Mouse (Mus musculus) liver, postnatal 0 days (tissue): ENCODE data around the gene Hspd1. TPM values are rescaled to one million over a fixed set of nuclear protein-coding genes. Genes with fewer than 3 reads are reported as not detected.
A peak's percentile ranks its signal among the peaks of the same experiment; 100 is the strongest.

Experiments used
- ATAC-seq: fragments of 200-750 bp; cut with Nextera tagmentation; 2 replicates; pipeline ENCODE4 v1.8.0; 2017; ENCODE audit warnings: mild to moderate bottlenecking, moderate library complexity
- DNase-seq: peaks from one replicate; pipeline ENCODE4 v3.0.0-alpha.2; 2016
- H3K27ac ChIP-seq: fragments of 300-500 bp; sonication (generic); 2 replicates; pipeline ENCODE4 v1.5.1; 2014; ENCODE audit warnings: antibody characterized with exemption, moderate library complexity, mild to moderate bottlenecking, low read depth
- H3K27me3 ChIP-seq: fragments of 300-500 bp; sonication (generic); 2 replicates; pipeline ENCODE4 v1.6.1; 2014; ENCODE audit warnings: low read length, control low read depth, mixed read lengths; ENCODE audit not compliant: insufficient read depth
- H3K36me3 ChIP-seq: fragments of 300-500 bp; sonication (generic); replicated peaks from 2 replicates; pipeline ENCODE4 v1.6.1; 2014; ENCODE audit warnings: mild to moderate bottlenecking, control low read depth, low read length, moderate library complexity, mixed read lengths; ENCODE audit not compliant: insufficient read depth
- H3K4me1 ChIP-seq: fragments of 300-500 bp; sonication (generic); 2 replicates; pipeline ENCODE4 v1.6.1; 2014; ENCODE audit warnings: antibody characterized with exemption, mild to moderate bottlenecking, control low read depth; ENCODE audit not compliant: insufficient read depth
- H3K4me2 ChIP-seq: fragments of 300-500 bp; sonication (generic); 2 replicates; pipeline ENCODE4 v1.6.1; 2014; ENCODE audit warnings: low read depth, mild to moderate bottlenecking, low read length, moderate library complexity, mixed read lengths
- H3K4me3 ChIP-seq: fragments of 300-500 bp; sonication (generic); 2 replicates; pipeline ENCODE4 v1.5.1; 2014; ENCODE audit warnings: low read depth, low read length
- H3K9ac ChIP-seq: fragments of 300-500 bp; sonication (generic); replicated peaks from 2 replicates; pipeline ENCODE4 v1.6.1; 2014; ENCODE audit warnings: mild to moderate bottlenecking, moderate library complexity
- H3K9me3 ChIP-seq: fragments of 300-500 bp; sonication (generic); 2 replicates; pipeline ENCODE4 v1.6.1; 2016; ENCODE audit warnings: mild to moderate bottlenecking, control low read depth, low read length, mixed read lengths
- CTCF ChIP-seq: sonication (generic); IDR thresholded peaks from 2 replicates; pipeline ENCODE4 v1.5.1; 2016; ENCODE audit warnings: antibody characterized with exemption, low read depth
- EP300 ChIP-seq: IDR thresholded peaks from 2 replicates; pipeline ENCODE4 v1.6.1; 2016; ENCODE audit warnings: antibody characterized with exemption, low read depth, mild to moderate bottlenecking
- WGBS: fragments of 180-500 bp; shearing (Covaris S2); extraction: QIAGEN DNeasy Blood & Tissue Kit; methylation state at CpG from one replicate; pipeline ENCODE4 v1.1.7; 2014; ENCODE audit not compliant: insufficient replicate concordance; 5-methylcytosine and 5-hydroxymethylcytosine counted together
- polyA plus RNA-seq: library from polyadenylated mRNA; unstranded; fragments of >200 nt; fragmentation: Nextera tagmentation; extraction: Ambion mirVana; gene quantifications from 2 replicates; pipeline ENCODE4 v1.2.1, GENCODE M21; 2015

Hspd1 gene
- polyA plus RNA-seq, 1 experiment from 2014 or later, result 295 TPM

- H3K4me2 ChIP-seq, result peak overlapping the region; percentile 94
- ATAC-seq, result no peak
- 73% methylated on average over 5 of the region's 5 CpGs for whole genome bisulfite sequencing
- H3K9me3 ChIP-seq, result no peaks in the 10 kb centered on the region
- H3K27me3 ChIP-seq, result no peaks in the 10 kb centered on the region
- TF ChIP-seq EP300 (no peak), CTCF (0 out of 2 replicates have a peak, but pooled peaks have one; percentile 11)
- peaks cover 7% of the 10 kb centered on the region for H3K36me3 ChIP-seq
- DNase-seq, result no peak
- H3K4me1 ChIP-seq, result peaks cover 31% of the 10 kb centered on the region
- H3K9ac ChIP-seq, result peak overlapping the region; percentile 87
- peak overlapping the region; percentile 98 for H3K27ac ChIP-seq
- peak overlapping the region; percentile 92 for H3K4me3 ChIP-seq
Measured at GRCm38 (mm10) chr1:55089498-55090064, 1.5 kb upstream of the Hspd1 start.

- DNase-seq (no peak), ATAC-seq (no peak)
- peak overlapping the region; percentile 92 for H3K4me3 ChIP-seq
- no peaks in the 10 kb centered on the region for H3K9me3 ChIP-seq
- no peak for TF ChIP-seq CTCF
- no peak for TF ChIP-seq EP300
- peak overlapping the region; percentile 94 for H3K4me2 ChIP-seq
- H3K27me3 ChIP-seq, result no peaks in the 10 kb centered on the region
- peak overlapping the region; percentile 87 for H3K9ac ChIP-seq
- H3K27ac ChIP-seq, result peak overlapping the region; percentile 98
- WGBS, result 6% methylated on average over 16 of the region's 16 CpGs
- H3K36me3 ChIP-seq, result peaks cover 13% of the 10 kb centered on the region
- peaks cover 38% of the 10 kb centered on the region for H3K4me1 ChIP-seq
Measured at GRCm38 (mm10) chr1:55088611-55089497, 811 bp upstream of the Hspd1 start.

- peak overlapping the region; percentile 92 for H3K4me3 ChIP-seq
- peak overlapping the region; percentile 94 for H3K4me2 ChIP-seq
- H3K27ac ChIP-seq, result peak overlapping the region; percentile 98
- WGBS, result 0% methylated on average over 26 of the region's 57 CpGs
- H3K27me3 ChIP-seq, result no peaks in the 10 kb centered on the region
- DNase-seq (no peak), ATAC-seq (peak; percentile 33)
- TF ChIP-seq EP300 (no peak), CTCF (0 out of 2 replicates have a peak, but pooled peaks have one; percentile 5)
- H3K36me3 ChIP-seq, result peaks cover 24% of the 10 kb centered on the region
- H3K9me3 ChIP-seq, result peaks cover 2% of the 10 kb centered on the region; the same call in 1 of the 2 replicates
- H3K4me1 ChIP-seq, result peaks cover 35% of the 10 kb centered on the region
- peak overlapping the region; percentile 87 for H3K9ac ChIP-seq
Measured at GRCm38 (mm10) chr1:55087401-55087904, 590 bp downstream of the Hspd1 start.

GRCm38 (mm10) chr1:55086868-55087400, 1.1 kb downstream of the Hspd1 start:
- H3K4me3 ChIP-seq, result peak overlapping the region; percentile 92
- ATAC-seq, result no peak
- H3K27me3 ChIP-seq, result no peaks in the 10 kb centered on the region
- peak overlapping the region; percentile 94 for H3K4me2 ChIP-seq
- H3K9ac ChIP-seq, result peak overlapping the region; percentile 87
- WGBS, result under 1% methylated on average over 13 of the region's 13 CpGs
- no peak for DNase-seq
- no peak for TF ChIP-seq CTCF
- TF ChIP-seq EP300, result no peak
- H3K4me1 ChIP-seq, result peaks cover 35% of the 10 kb centered on the region
- peaks cover 29% of the 10 kb centered on the region for H3K36me3 ChIP-seq
- H3K9me3 ChIP-seq, result peaks cover 4% of the 10 kb centered on the region; the same call in 1 of the 2 replicates
- H3K27ac ChIP-seq, result peak overlapping the region; percentile 98

GRCm38 (mm10) chr1:55085781-55086366, 2.2 kb downstream of the Hspd1 start:
- H3K4me2 ChIP-seq, result peak overlapping the region; percentile 94
- no peak for ATAC-seq
- H3K4me3 ChIP-seq, result peak overlapping the region; percentile 92
- no peaks in the 10 kb centered on the region for H3K27me3 ChIP-seq
- WGBS, result 35% methylated on average over 7 of the region's 7 CpGs
- H3K36me3 ChIP-seq, result peaks cover 32% of the 10 kb centered on the region
- peak overlapping the region; percentile 87 for H3K9ac ChIP-seq
- H3K27ac ChIP-seq, result peak overlapping the region; percentile 98; the same call in 1 of the 2 replicates
- DNase-seq, result no peak
- peaks cover 4% of the 10 kb centered on the region; the same call in 1 of the 2 replicates for H3K9me3 ChIP-seq
- peaks cover 35% of the 10 kb centered on the region for H3K4me1 ChIP-seq
- no peak for TF ChIP-seq EP300
- TF ChIP-seq CTCF, result 0 out of 2 replicates have a peak, but pooled peaks have one; percentile 13
